Mouse (Mus musculus): Measurements from ENCODE around the gene Dclre1a. TPM values are rescaled to one million over a fixed set of nuclear protein-coding genes. Genes with fewer than 3 reads are reported as not detected.

The Dclre1a gene
- polyA plus RNA-seq, 2 experiments = 14.7 to 22.6 TPM

DNA sequence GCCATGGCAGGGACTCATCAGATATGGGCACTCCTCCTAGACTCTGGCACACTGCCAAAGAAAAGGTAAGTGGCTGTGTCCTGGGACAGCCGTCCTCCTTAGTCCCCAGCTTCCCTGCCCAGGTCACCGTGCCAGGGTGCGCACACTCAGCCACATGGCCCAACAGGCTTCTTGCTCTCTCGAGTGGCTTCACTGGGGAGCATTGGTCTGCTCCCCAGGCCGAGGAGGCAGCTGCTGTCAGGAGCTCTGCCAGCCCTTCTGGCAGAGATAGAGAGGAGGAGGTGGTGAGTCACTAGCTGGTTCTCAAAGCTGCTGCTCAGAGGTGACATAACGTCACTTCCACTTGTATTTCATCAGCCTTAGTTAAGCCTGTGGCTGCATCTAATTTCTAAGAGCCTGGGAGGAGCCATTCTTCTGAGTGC lies 40.2 kb upstream of the Dclre1a start:
- Histone ChIP-seq H3K27ac (replicated peaks; ENCODE audit: low read depth, low read length) (no peak overlapping the region), H3K4me1 (ENCODE audit: control insufficient read depth, insufficient read depth, low read length) (no peaks in the 10 kb centered on the region), H3K9me3 (ENCODE audit: control insufficient read depth, low read length) (no peaks in the 10 kb centered on the region), H3K36me3 (ENCODE audit: control insufficient read depth, insufficient read depth, low read length) (peaks cover 66% of the 10 kb centered on the region), H3K27me3 (ENCODE audit: control insufficient read depth, insufficient read depth, low read length) (no peaks in the 10 kb centered on the region), H3K9ac (ENCODE audit: low read depth, low read length, severe bottlenecking) (no peak overlapping the region), H3K4me2 (replicated peaks; ENCODE audit: low read depth, low read length, severe bottlenecking) (no peak overlapping the region), H3K4me3 (replicated peaks; ENCODE audit: low read length) (no peak overlapping the region)
- no peak for TF ChIP-seq POLR2A (IDR thresholded peaks at IDR 0.05; ENCODE audit: borderline replicate concordance, extremely low read depth, insufficient read depth, insufficient read length)
- DNase-seq (ENCODE audit: low spot score) (no peak), ATAC-seq (ENCODE audit: low FRiP score, low read depth) (no peak)
- WGBS = 82% methylated on average over 6 of the region's 6 CpGs

DNA sequence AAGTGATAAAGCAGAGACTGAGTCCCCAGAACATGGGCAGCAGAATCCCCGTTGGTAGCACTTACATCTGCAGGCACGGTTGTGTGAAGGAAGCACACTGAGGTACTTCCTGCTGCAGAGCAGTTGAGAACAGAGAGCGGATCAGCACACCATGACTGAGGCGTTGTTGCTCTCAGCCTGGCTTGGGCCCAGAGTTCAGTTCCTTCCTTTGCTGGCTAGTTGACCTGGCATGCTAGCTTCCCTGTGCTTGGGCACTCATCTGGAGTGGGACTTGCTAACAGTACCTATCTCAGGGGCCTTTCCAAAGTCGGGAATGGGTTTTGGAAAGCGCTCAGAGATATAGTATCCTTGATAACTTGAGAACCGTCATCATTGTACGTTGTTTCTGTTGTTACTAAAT lies 38.3 kb upstream of the Dclre1a start:
- no peaks in the 10 kb centered on the region for H3K27me3 ChIP-seq (ENCODE audit: control insufficient read depth, insufficient read depth, low read length)
- H3K4me3 ChIP-seq (replicated peaks; ENCODE audit: low read length) = no peak overlapping the region
- no peak overlapping the region for H3K4me2 ChIP-seq (replicated peaks; ENCODE audit: low read depth, low read length, severe bottlenecking)
- H3K36me3 ChIP-seq (ENCODE audit: control insufficient read depth, insufficient read depth, low read length) = peaks cover 57% of the 10 kb centered on the region
- DNase-seq (ENCODE audit: low spot score) (no peak), ATAC-seq (ENCODE audit: low FRiP score, low read depth) (no peak)
- no peaks in the 10 kb centered on the region for H3K9me3 ChIP-seq (ENCODE audit: control insufficient read depth, low read length)
- no peaks in the 10 kb centered on the region for H3K4me1 ChIP-seq (ENCODE audit: control insufficient read depth, insufficient read depth, low read length)
- TF ChIP-seq POLR2A (IDR thresholded peaks at IDR 0.05; ENCODE audit: borderline replicate concordance, extremely low read depth, insufficient read depth, insufficient read length) = no peak
- no peak overlapping the region for H3K9ac ChIP-seq (ENCODE audit: low read depth, low read length, severe bottlenecking)
- WGBS = 79% methylated on average over 8 of the region's 8 CpGs
- no peak overlapping the region for H3K27ac ChIP-seq (replicated peaks; ENCODE audit: low read depth, low read length)

DNA sequence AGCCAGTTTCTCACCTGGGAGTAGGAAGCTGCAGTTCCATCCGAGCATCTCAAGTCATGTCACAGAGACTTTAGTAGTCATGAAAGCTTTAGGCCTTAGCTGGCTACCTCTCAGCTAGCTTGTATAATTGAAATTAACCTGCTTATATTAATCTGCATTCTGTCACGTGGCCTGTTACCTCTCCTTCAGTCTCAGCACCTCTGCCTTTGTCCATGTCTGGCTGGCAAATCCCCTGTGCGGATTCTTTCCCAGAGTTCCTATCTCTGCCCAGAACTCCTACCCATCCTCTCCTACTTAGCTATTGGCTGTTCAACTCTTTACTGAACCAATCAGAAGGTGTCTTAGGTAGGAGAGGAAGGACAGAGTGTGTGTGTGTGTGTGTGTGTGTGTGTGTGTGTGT lies 36.3 kb upstream of the Dclre1a start:
- ATAC-seq (ENCODE audit: low FRiP score, low read depth) (no peak), DNase-seq (ENCODE audit: low spot score) (no peak)
- Histone ChIP-seq H3K9ac (ENCODE audit: low read depth, low read length, severe bottlenecking) (no peak overlapping the region), H3K4me3 (replicated peaks; ENCODE audit: low read length) (no peak overlapping the region), H3K27me3 (ENCODE audit: control insufficient read depth, insufficient read depth, low read length) (no peaks in the 10 kb centered on the region), H3K27ac (replicated peaks; ENCODE audit: low read depth, low read length) (no peak overlapping the region), H3K9me3 (ENCODE audit: control insufficient read depth, low read length) (no peaks in the 10 kb centered on the region), H3K36me3 (ENCODE audit: control insufficient read depth, insufficient read depth, low read length) (peaks cover 47% of the 10 kb centered on the region), H3K4me2 (replicated peaks; ENCODE audit: low read depth, low read length, severe bottlenecking) (no peak overlapping the region), H3K4me1 (ENCODE audit: control insufficient read depth, insufficient read depth, low read length) (no peaks in the 10 kb centered on the region)
- TF ChIP-seq POLR2A (IDR thresholded peaks at IDR 0.05; ENCODE audit: borderline replicate concordance, extremely low read depth, insufficient read depth, insufficient read length) = no peak
- 91% methylated on average over 3 of the region's 3 CpGs for WGBS

DNA sequence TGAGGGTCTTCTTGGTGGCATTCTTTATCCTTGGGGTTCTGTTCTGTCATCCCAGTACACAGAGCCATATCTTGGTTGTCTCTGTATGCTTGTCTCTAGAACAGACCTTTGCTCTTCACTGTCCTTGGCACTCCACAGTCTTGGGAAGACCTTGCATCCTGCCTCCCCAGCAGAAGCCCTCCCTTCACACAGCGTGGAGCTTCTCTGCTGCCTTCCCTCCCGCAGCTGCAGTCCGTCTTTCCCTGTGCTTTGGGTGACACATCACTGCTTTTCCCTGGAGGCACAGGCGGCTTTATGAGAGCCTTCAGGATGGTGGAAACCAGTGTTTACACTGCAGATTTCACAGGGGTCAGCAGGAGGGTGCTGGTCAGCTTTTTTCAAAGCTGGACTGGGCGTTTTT lies 35.8 kb upstream of the Dclre1a start:
- H3K27me3 ChIP-seq (ENCODE audit: control insufficient read depth, insufficient read depth, low read length) = no peaks in the 10 kb centered on the region
- H3K4me1 ChIP-seq (ENCODE audit: control insufficient read depth, insufficient read depth, low read length) = no peaks in the 10 kb centered on the region
- WGBS = 66% methylated on average over 5 of the region's 5 CpGs
- no peak overlapping the region for H3K4me2 ChIP-seq (replicated peaks; ENCODE audit: low read depth, low read length, severe bottlenecking)
- ATAC-seq (ENCODE audit: low FRiP score, low read depth) = no peak
- no peak overlapping the region for H3K27ac ChIP-seq (replicated peaks; ENCODE audit: low read depth, low read length)
- peaks cover 42% of the 10 kb centered on the region for H3K36me3 ChIP-seq (ENCODE audit: control insufficient read depth, insufficient read depth, low read length)
- no peak for DNase-seq (ENCODE audit: low spot score)
- TF ChIP-seq POLR2A (IDR thresholded peaks at IDR 0.05; ENCODE audit: borderline replicate concordance, extremely low read depth, insufficient read depth, insufficient read length) = no peak
- H3K4me3 ChIP-seq (replicated peaks; ENCODE audit: low read length) = no peak overlapping the region
- H3K9ac ChIP-seq (ENCODE audit: low read depth, low read length, severe bottlenecking) = no peak overlapping the region
- no peaks in the 10 kb centered on the region for H3K9me3 ChIP-seq (ENCODE audit: control insufficient read depth, low read length)

DNA sequence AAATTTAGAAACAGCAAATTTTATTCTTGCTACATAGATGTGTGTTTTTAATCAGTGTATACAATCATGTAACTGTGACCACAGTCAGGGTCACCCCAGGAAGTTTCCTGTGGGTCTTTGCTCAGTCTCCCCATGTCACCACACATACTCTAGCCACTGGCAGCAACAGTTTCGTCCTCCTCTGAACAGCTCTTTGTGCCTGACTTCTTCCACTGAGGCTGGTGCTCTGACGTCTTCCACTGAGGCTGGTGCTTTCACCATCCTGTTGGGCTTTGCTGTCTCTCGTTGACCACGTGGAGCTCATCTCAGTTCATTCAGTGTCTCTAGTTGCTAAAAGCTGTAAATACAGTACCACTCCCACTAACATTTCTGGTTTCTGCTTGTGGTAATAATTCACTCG lies 34.0 kb upstream of the Dclre1a start:
- DNase-seq (ENCODE audit: low spot score) (no peak), ATAC-seq (ENCODE audit: low FRiP score, low read depth) (no peak)
- Histone ChIP-seq H3K4me2 (replicated peaks; ENCODE audit: low read depth, low read length, severe bottlenecking) (no peak overlapping the region), H3K27ac (replicated peaks; ENCODE audit: low read depth, low read length) (no peak overlapping the region), H3K9me3 (ENCODE audit: control insufficient read depth, low read length) (no peaks in the 10 kb centered on the region), H3K9ac (ENCODE audit: low read depth, low read length, severe bottlenecking) (no peak overlapping the region), H3K27me3 (ENCODE audit: control insufficient read depth, insufficient read depth, low read length) (no peaks in the 10 kb centered on the region), H3K4me3 (replicated peaks; ENCODE audit: low read length) (no peak overlapping the region), H3K4me1 (ENCODE audit: control insufficient read depth, insufficient read depth, low read length) (no peaks in the 10 kb centered on the region), H3K36me3 (ENCODE audit: control insufficient read depth, insufficient read depth, low read length) (peaks cover 40% of the 10 kb centered on the region)
- 87% methylated on average over 5 of the region's 5 CpGs for WGBS
- no peak for TF ChIP-seq POLR2A (IDR thresholded peaks at IDR 0.05; ENCODE audit: borderline replicate concordance, extremely low read depth, insufficient read depth, insufficient read length)

DNA sequence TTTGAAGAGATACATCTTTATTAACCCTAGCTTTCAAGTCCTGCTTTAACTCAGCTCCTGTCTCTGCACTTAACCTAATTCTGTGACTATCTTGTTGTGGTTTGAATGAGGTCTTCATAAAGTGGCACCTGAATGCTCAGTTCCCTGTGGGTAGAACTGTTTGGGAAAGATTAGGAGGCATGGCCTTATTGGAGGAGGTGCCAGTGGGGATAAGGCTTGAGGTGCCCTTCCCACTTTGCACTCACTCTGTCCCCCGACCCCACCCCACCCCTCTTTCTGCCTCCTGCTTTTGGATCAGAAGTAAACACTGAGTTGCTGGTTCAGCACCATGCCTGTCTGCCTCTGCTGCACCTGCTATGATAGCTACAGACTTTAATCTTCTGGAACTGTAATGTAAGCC lies 29.8 kb upstream of the Dclre1a start:
- no peak for DNase-seq (ENCODE audit: low spot score)
- no peak for ATAC-seq (ENCODE audit: low FRiP score, low read depth)
- Histone ChIP-seq H3K27me3 (ENCODE audit: control insufficient read depth, insufficient read depth, low read length) (no peaks in the 10 kb centered on the region), H3K4me1 (ENCODE audit: control insufficient read depth, insufficient read depth, low read length) (no peaks in the 10 kb centered on the region), H3K4me3 (replicated peaks; ENCODE audit: low read length) (no peak overlapping the region), H3K36me3 (ENCODE audit: control insufficient read depth, insufficient read depth, low read length) (peaks cover 31% of the 10 kb centered on the region), H3K27ac (replicated peaks; ENCODE audit: low read depth, low read length) (no peak overlapping the region), H3K4me2 (replicated peaks; ENCODE audit: low read depth, low read length, severe bottlenecking) (no peak overlapping the region), H3K9me3 (ENCODE audit: control insufficient read depth, low read length) (no peaks in the 10 kb centered on the region), H3K9ac (ENCODE audit: low read depth, low read length, severe bottlenecking) (no peak overlapping the region)
- WGBS = 100% methylated on average over 1 of the region's 1 CpGs
- TF ChIP-seq POLR2A (IDR thresholded peaks at IDR 0.05; ENCODE audit: borderline replicate concordance, extremely low read depth, insufficient read depth, insufficient read length) = no peak

Data from limb, embryonic 14.5 days (tissue).